Mouse (Mus musculus) heart, embryonic 13.5 days (tissue): ENCODE measurements around the gene Nxf1. TPM values are rescaled to one million over a fixed set of nuclear protein-coding genes. Genes with fewer than 3 reads are reported as not detected.
A peak's percentile ranks its signal among the peaks of the same experiment; 100 is the strongest.
"Not testable (repeated sequence)": the region's sequence is repeated elsewhere in the genome, so short reads cannot be mapped to it uniquely, and the experiment has no call there.

Source experiments
- ATAC-seq: fragments of 200-750 bp; cut with Nextera tagmentation; 2 replicates; pipeline ENCODE4 v1.8.0; 2017; ENCODE audit warnings: moderate TSS enrichment; ENCODE audit not compliant: insufficient number of reproducible peaks, low FRiP score, low TSS enrichment; ENCODE audit errors: extremely low read depth
- H3K27ac ChIP-seq: fragments of 300-500 bp; sonication (generic); replicated peaks from 2 replicates; pipeline ENCODE4 v1.5.1; 2015; ENCODE audit warnings: moderate library complexity, mild to moderate bottlenecking, inconsistent platforms
- H3K27me3 ChIP-seq: fragments of 300-500 bp; sonication (generic); replicated peaks from 2 replicates; pipeline ENCODE4 v1.6.1; 2015; ENCODE audit warnings: mild to moderate bottlenecking, inconsistent platforms
- H3K36me3 ChIP-seq: fragments of 300-500 bp; sonication (generic); 2 replicates; pipeline ENCODE4 v1.6.1; 2015; ENCODE audit warnings: mild to moderate bottlenecking, inconsistent platforms
- H3K4me1 ChIP-seq: fragments of 300-500 bp; sonication (generic); 2 replicates; pipeline ENCODE4 v1.6.1; 2015; ENCODE audit warnings: inconsistent platforms
- H3K4me2 ChIP-seq: fragments of 300-500 bp; sonication (generic); 2 replicates; pipeline ENCODE4 v1.6.1; 2015; ENCODE audit warnings: inconsistent platforms, mild to moderate bottlenecking, moderate library complexity
- H3K4me3 ChIP-seq: fragments of 300-500 bp; sonication (generic); 2 replicates; pipeline ENCODE4 v1.5.1; 2015; ENCODE audit warnings: moderate library complexity, mild to moderate bottlenecking, inconsistent platforms
- H3K9ac ChIP-seq: fragments of 300-500 bp; sonication (generic); 2 replicates; pipeline ENCODE4 v1.6.1; 2015; ENCODE audit warnings: inconsistent platforms, mild to moderate bottlenecking, moderate library complexity
- H3K9me3 ChIP-seq: fragments of 300-500 bp; sonication (generic); 2 replicates; pipeline ENCODE4 v1.6.1; 2016; ENCODE audit warnings: inconsistent platforms
- WGBS: fragments of 180-500 bp; shearing (Covaris S2); methylation state at CpG from one replicate; pipeline ENCODE4 v1.1.7; 2015; ENCODE audit warnings: mixed read lengths; 5-methylcytosine and 5-hydroxymethylcytosine counted together
- polyA plus RNA-seq: library from polyadenylated mRNA; unstranded; fragments of >200 nt; fragmentation: Nextera tagmentation; extraction: Ambion mirVana; gene quantifications from 2 replicates; pipeline ENCODE4 v1.2.1, GENCODE M21; 2015

Gene Nxf1
- polyA plus RNA-seq, 1 experiment from 2014 or later = 123 TPM

DNA sequence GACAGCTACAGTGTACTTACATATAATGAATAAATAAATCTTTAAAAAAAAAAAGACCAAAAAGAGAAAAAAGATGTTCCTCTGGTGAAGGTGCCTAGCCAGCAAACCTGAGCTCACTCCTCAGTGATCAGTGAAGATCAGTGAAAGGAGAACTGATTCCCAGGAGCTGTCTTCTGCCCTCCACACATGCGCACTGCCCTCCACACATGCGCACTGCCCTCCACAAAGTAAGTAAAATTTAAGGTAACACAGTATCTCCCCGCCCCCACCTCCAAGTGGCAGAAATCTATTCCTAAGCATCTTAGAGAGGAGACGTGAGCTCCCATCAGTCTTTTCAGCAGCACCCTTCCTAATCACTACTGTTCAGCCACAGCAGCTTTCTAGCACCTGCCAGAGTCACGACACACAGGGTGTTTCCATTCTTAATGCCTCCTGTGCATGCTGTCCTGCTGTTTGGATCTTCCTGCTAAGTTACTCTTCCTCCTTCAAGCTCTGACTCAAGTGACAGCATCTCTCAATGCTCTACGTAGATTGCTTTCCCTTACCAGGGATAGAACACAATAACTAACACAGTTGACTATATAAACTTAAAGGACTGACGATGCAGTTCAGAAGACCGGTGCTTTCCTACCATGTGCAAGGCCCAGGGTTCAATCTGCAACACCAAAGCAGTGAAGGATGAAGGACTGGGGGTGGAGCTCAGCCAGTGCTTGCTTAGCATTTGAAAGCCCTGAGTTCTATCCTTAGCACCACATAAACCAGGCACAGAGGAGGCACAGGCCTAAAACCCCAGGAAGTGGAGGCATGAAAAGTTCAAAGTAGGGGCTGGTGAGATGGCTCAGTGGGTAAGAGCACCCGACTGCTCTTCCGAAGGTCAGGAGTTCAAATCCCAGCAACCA lies 40.8 kb upstream of the Nxf1 start:
- peaks cover 23% of the 10 kb centered on the region for H3K4me1 ChIP-seq
- ATAC-seq = no peak
- H3K27me3 ChIP-seq = no peaks in the 10 kb centered on the region
- no peaks in the 10 kb centered on the region for H3K9me3 ChIP-seq
- H3K9ac ChIP-seq = 0 out of 2 replicates have a peak overlapping the region, but pooled peaks have one; percentile 19
- H3K27ac ChIP-seq = peak overlapping the region; percentile 36; the same call in 1 of the 2 replicates
- H3K4me2 ChIP-seq = peak overlapping the region; percentile 25
- peak overlapping the region; percentile 8; the same call in 1 of the 2 replicates for H3K4me3 ChIP-seq
- 67% methylated on average over 10 of the region's 10 CpGs for WGBS
- H3K36me3 ChIP-seq = peaks cover 12% of the 10 kb centered on the region

DNA sequence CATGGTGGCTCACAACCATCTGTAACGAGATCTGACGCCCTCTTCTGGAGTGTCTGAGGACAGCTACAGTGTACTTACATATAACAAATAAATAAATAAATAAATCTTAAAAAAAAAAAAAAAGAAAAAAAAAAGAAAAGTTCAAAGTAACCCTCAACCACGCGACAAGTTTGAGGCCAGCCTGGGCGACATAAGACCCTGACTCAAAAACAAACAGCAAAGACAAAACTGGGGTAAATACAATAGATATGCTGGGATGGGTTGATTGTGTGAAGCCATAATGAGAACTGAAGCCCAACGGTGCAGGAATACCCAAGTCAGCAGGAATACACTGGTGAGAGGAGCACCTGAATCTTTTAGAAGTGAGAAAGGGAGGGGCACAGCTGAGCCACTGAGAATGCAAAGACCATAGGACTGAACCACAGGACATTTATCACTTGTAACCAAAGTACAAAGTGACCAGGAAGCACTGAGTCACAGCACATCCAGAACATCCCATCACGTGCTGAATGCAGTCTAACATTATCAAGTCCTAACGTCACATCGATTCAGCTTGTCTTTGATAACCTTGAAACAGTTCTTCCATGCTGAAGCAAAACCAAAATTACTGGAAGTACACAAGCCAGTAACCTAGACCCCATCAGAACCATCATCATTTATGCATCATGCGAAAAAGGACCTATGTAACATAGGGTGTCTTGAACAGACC lies 40.0 kb upstream of the Nxf1 start:
- ATAC-seq = no peak
- H3K4me3 ChIP-seq = no peak overlapping the region
- H3K36me3 ChIP-seq = peaks cover 4% of the 10 kb centered on the region; the same call in 1 of the 2 replicates
- H3K27me3 ChIP-seq = no peaks in the 10 kb centered on the region
- no peaks in the 10 kb centered on the region for H3K9me3 ChIP-seq
- H3K4me1 ChIP-seq = peaks cover 21% of the 10 kb centered on the region
- no peak overlapping the region for H3K4me2 ChIP-seq
- 72% methylated on average over 8 of the region's 10 CpGs for WGBS
- no peak overlapping the region for H3K27ac ChIP-seq
- no peak overlapping the region for H3K9ac ChIP-seq

DNA sequence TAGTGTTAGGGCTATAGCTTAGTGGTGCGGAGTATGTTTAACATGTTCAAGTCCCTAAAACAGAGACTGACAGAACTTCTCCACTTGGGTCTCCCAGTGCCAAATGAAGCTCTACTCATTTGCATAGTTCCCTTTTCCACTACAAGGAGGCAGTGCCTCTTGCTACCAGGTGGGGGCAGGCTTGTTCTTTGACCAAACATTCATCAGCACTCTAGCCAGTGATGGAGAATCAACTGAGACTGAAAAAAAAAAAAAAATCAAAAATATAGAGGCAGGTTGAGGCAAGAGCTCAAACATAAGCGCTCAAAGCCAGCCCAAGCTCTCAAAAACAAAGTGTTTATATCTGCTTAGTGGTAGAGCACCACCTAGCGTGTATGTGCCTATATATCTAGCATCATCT lies 38.5 kb upstream of the Nxf1 start:
- no peaks in the 10 kb centered on the region for H3K36me3 ChIP-seq
- H3K27ac ChIP-seq = no peak overlapping the region
- no peaks in the 10 kb centered on the region for H3K27me3 ChIP-seq
- no peak overlapping the region for H3K4me3 ChIP-seq
- 58% methylated on average over 3 of the region's 3 CpGs for WGBS
- no peaks in the 10 kb centered on the region for H3K9me3 ChIP-seq
- no peak for ATAC-seq
- no peak overlapping the region for H3K4me2 ChIP-seq
- H3K4me1 ChIP-seq = peaks cover 18% of the 10 kb centered on the region
- H3K9ac ChIP-seq = no peak overlapping the region

DNA sequence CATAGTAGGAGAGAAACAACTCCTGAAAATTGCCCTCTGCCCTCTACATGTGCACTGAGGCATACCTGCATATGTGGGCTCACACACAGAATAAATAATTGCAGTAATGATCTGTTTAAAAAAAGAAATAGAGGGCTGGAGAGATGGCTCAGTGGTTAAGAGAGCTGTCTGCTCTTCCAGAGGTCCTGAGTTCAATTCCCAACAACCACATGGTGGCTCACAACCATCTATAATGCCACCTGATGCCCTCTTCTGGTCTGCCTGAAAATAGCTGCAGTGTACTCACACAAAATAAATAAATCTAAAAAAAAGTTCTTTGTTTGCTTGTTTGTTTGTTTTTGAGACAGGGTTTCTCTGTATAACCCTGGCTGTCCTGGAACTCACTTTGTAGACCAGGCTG lies 37.8 kb upstream of the Nxf1 start:
- H3K27me3 ChIP-seq, H3K36me3 ChIP-seq, H3K9me3 ChIP-seq, ATAC-seq, H3K27ac ChIP-seq, H3K9ac ChIP-seq, H3K4me3 ChIP-seq, H3K4me2 ChIP-seq: not testable (repeated sequence)
- peaks cover 16% of the 10 kb centered on the region for H3K4me1 ChIP-seq

DNA sequence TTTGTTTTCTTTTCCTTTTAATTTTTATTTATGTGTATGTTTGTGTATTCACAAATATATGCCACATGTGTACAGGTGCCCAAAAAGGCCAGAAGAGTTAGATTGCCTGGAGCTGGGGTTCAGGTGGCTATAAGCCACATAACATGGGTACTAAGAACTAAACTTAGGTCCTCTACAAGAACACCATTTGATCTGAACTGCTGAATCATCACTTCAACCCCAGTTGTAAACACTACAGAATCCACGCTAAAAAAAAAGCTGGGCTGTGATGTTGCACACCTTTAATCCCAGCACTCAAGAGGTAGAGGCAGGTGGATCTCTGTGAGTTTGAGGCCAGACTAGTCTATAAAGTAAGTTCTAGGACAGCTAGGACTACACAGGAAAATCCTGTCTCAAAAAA lies 35.5 kb upstream of the Nxf1 start:
- no peak overlapping the region for H3K27ac ChIP-seq
- no peaks in the 10 kb centered on the region for H3K27me3 ChIP-seq
- H3K4me3 ChIP-seq = peak overlapping the region; percentile 93
- H3K4me2 ChIP-seq = peak overlapping the region; percentile 91
- H3K9me3 ChIP-seq = no peaks in the 10 kb centered on the region
- 54% methylated on average over 1 of the region's 1 CpGs for whole genome bisulfite sequencing
- peak overlapping the region; percentile 89 for H3K9ac ChIP-seq
- no peak for ATAC-seq
- peaks cover 25% of the 10 kb centered on the region for H3K36me3 ChIP-seq
- H3K4me1 ChIP-seq = peaks cover 35% of the 10 kb centered on the region

DNA sequence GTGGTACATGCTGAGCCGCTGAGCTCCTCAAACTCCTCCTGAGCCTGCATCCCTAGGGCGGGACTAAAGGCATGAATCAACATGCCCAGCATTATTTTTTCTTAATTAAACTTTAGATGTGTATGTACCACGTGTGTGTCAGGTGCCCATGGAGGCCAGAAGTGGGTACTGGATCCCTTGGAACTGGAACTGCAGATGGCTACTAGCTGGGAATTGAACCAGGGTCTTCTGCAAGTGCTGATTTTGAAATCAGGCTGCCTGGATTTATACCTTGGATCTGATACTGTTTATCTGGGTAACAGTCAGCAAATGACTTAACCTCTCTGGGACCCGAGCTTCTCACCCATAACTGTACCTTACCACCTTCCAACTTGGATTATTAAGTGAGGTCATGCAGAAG lies 34.9 kb upstream of the Nxf1 start:
- peaks cover 31% of the 10 kb centered on the region for H3K36me3 ChIP-seq
- peak overlapping the region; percentile 95 for H3K27ac ChIP-seq
- 49% methylated on average over 4 of the region's 4 CpGs for WGBS
- peak overlapping the region; percentile 89 for H3K9ac ChIP-seq
- ATAC-seq = no peak
- no peaks in the 10 kb centered on the region for H3K27me3 ChIP-seq
- H3K4me2 ChIP-seq = peak overlapping the region; percentile 91
- peak overlapping the region; percentile 93 for H3K4me3 ChIP-seq
- no peaks in the 10 kb centered on the region for H3K9me3 ChIP-seq
- peaks cover 39% of the 10 kb centered on the region for H3K4me1 ChIP-seq

DNA sequence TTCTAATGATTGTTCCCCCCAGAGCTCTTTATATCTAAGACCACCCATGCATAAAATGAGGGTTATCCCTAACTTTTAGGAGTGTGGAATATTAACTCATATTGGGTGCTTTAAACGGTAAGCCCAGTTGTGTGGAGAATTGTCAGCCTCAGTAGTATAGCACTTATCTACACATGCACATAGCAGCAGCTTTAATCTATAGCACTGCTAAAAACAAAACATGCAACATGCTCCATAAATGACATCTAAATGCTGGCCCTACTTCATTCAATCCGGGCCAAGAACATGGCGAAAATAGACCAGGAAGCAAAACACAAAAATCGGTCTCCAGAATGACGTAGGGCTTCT lies 34.3 kb upstream of the Nxf1 start:
- H3K9me3 ChIP-seq = no peaks in the 10 kb centered on the region
- WGBS = 0% methylated on average over 5 of the region's 5 CpGs
- ATAC-seq = no peak
- H3K36me3 ChIP-seq = peaks cover 33% of the 10 kb centered on the region
- H3K27ac ChIP-seq = peak overlapping the region; percentile 95
- H3K27me3 ChIP-seq = no peaks in the 10 kb centered on the region
- H3K9ac ChIP-seq = peak overlapping the region; percentile 89
- H3K4me2 ChIP-seq = peak overlapping the region; percentile 91
- H3K4me3 ChIP-seq = peak overlapping the region; percentile 93
- peaks cover 39% of the 10 kb centered on the region for H3K4me1 ChIP-seq

DNA sequence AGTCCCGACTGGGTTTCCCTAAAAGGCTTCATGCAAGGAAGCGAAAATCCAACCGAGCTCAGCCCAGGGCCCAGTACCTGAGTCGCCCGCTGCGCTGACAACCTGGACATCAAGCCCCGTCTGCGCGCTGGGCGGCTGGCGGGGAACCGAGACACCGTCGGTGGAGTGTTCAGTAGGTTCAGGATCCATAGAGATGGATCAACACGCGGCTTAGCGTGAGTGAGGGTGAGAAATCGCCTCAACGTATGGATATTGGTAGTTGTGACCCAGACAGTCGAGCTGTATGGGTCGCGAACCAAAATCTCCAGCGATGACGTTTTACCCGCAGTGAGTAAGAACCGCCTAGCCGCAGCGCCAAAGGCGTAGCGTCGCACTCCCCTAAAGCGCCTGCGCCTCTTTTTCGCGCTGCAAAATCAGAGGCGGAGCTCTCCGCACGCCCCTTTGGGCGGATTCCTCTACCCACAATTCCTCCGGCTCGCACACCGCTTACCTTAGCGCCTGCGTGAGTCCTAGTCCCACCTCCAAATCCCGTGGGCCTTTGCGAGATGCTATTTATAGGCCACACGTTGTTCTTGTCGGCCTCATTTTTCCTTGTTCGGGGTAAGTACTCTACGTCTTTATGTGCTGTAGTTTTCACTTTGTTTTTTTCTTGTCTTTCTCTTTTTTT lies 33.8 kb upstream of the Nxf1 start, which contains the start of gene Slc3a2:
Gene Slc3a2, minus strand, starts transcription at position 463 of the 667 bp plus-strand sequence.
- peak within 1 kb of the TSS; percentile 93 for H3K4me3 ChIP-seq
- H3K27ac ChIP-seq = peak within 1 kb of the TSS; percentile 95
- H3K27me3 ChIP-seq = no peaks in the 10 kb centered on the region
- H3K4me2 ChIP-seq = peak within 1 kb of the TSS; percentile 91
- ATAC-seq = peak; percentile 95
- whole genome bisulfite sequencing = under 1% methylated on average over 50 of the region's 50 CpGs
- H3K36me3 ChIP-seq = peaks cover 33% of the 10 kb centered on the region
- H3K4me1 ChIP-seq = peaks cover 39% of the 10 kb centered on the region
- H3K9ac ChIP-seq = peak within 1 kb of the TSS; percentile 99
- H3K9me3 ChIP-seq = no peaks in the 10 kb centered on the region

DNA sequence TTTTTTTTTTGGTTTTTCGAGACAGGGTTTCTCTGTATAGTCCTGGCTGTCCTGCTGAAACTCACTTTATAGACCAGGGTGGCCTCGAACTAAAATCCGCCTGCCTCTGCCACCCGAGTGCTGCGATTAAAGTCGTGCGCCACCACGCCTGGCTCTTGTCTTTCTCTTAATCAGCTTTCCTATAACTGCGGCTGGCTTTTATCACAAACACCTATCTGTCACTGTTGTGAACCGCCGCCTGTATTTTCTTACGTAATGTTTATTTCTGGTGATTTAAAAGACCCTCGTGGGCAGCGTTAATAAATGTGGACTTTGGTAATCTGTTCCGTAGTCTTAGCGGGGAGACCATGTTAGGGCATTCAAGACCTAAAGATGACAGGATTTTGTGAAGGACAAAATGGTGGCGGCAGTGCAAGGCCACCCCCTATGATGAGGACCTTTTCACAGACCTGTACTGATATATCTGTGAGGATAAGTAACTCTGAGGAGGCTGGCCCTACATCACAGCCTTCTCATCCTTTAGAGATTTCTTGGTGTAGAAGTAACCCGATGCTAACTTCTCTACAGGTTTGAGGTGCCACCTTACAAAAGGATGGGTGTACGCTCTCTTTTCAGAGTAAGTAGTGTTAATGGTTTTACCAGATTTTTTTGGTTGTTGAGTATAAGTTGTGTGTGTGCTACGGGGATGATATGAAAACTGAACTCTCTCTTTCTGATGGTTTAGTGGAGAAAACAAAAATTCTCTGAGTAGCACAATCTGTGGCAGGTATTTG lies 33.1 kb upstream of the Nxf1 start:
- Histone ChIP-seq H3K36me3 (peaks cover 33% of the 10 kb centered on the region), H3K27ac (peak overlapping the region; percentile 95), H3K4me3 (peak overlapping the region; percentile 93), H3K4me1 (peaks cover 39% of the 10 kb centered on the region), H3K27me3 (no peaks in the 10 kb centered on the region), H3K4me2 (peak overlapping the region; percentile 91), H3K9me3 (no peaks in the 10 kb centered on the region), H3K9ac (peak overlapping the region; percentile 99)
- no peak for ATAC-seq
- under 1% methylated on average over 20 of the region's 20 CpGs for WGBS

DNA sequence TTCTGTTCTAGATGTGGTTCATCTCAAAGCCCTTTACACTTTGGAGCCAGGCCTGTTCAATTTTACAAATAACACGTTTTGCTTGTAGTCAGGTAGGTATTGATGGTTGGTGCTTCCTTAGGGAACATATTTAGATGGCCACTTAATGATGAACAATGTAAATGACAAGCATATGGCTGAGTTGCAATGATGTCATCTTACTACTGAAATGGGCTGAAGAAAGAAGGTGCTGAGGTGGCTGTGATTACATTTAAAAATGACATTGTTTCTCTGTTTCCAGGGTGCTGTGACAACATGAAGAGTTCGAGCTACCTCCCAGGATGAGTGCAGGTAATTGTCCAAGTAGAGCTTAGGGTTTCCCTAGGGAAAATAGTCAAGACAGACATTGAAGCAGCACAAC lies 32.5 kb upstream of the Nxf1 start:
- H3K9ac ChIP-seq = peak overlapping the region; percentile 99
- H3K4me2 ChIP-seq = peak overlapping the region; percentile 91
- H3K4me3 ChIP-seq = peak overlapping the region; percentile 93
- 2% methylated on average over 2 of the region's 2 CpGs for WGBS
- H3K27ac ChIP-seq = peak overlapping the region; percentile 95
- no peaks in the 10 kb centered on the region for H3K9me3 ChIP-seq
- H3K4me1 ChIP-seq = peaks cover 39% of the 10 kb centered on the region
- H3K36me3 ChIP-seq = peaks cover 33% of the 10 kb centered on the region
- H3K27me3 ChIP-seq = no peaks in the 10 kb centered on the region
- no peak for ATAC-seq
